Mouse (Mus musculus) kidney, adult 9 months (tissue): ENCODE data around the gene Olfr317.
"Not testable (repeated sequence)": the region's sequence is repeated elsewhere in the genome, so short reads cannot be mapped to it uniquely, and the experiment has no call there.

Experiments used
- DNase-seq: peaks from one replicate; pipeline ENCODE4 v3.0.0; 2022

Gene Olfr317

DNA sequence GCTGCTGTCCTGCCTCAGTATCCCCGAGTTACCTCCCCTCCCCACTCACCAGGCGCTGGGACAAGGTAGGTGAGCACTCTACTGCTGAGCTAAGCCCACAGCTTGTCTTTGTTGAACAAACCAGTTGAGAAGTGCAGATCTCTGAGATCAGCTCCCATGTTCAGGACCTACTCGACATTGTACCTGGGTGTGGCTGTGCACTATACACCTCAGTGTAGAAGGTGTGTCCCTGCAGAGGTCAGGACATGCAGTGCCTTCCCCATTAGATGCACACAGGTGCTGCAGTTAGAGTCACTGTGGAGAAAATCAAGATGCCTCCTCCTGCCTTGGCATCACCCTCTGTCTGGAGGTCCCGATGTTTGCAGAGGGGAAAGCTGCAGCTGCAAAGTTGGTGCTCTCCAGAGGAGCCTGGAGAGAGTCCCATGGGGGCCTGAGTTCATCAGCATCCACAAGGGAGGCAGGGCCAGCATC lies at the start of gene Olfr317:
Gene Olfr317 (minus strand): TSS at position 421 of the 471 bp plus-strand sequence.
- no peak for DNase-seq

DNA sequence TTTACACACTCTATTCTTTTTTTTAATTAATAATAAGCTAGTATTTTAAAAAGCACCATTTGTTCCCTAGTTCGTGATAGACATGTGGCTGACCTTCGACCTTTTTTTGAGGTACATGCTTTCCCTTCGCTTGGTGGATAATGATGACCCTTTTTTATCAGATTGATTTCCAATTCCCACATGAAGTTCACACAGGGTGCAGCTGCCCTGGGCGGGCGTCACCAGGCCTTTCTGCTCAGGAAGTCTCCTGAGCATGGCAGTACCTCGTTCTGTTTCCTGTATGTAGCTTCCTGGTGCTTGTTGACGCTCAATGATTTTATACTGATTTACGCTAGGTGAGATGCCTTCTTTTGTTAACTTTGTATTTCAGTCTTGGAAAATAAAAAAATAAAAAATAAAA lies 49.3 kb upstream of the Olfr317 start:
- DNase-seq, result no peak

DNA sequence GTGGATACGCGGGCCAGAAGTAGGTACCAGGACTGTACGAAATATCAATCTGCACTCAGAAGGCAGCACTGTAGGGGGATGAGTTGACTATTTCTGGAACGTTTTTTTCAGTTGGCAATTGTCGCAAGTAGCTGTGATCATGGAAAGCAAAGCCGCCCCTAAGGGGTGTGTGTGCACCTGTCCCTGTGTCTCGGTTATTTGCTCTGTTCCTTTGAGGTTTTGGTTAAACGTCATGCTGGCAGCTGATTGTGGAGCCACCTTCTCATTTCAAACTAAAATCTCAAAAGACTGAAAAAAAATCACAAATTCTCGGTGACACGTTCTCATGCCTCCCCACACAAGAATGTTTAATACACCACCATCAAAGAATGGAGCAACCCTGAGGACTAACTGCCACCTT lies 48.6 kb upstream of the Olfr317 start:
- no peak for DNase-seq

- DNase-seq, result no peak
Observed at GRCm38 (mm10) chr11:58784182-58784581, 45.2 kb upstream of the Olfr317 start.

- DNase-seq, result no peak
Observed at GRCm38 (mm10) chr11:58782480-58783089, 43.6 kb upstream of the Olfr317 start, which contains the start of gene Olfr314. Gene Olfr314, plus strand, starts transcription at chr11:58782952.

DNA sequence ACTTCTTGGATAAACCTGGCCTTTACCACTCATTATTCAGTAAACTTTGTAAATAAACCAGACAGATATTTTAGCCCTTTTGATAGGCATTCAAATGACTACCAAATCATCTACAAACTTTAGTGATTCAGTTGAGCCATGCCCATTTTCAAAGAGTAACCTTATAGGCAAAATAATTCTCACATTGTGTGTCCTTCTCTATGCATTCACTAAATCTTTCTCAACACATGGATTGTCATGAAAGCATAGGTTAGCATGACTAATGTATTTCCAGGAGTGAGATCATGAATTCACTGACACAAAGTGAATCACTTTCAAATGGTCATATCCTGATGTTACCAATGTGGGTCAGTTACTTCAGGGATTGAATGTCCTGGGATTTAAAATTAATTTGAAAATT lies 33.9 kb upstream of the Olfr317 start, which contains the start of gene Olfr315:
Gene Olfr315 (plus strand): TSS at position 301 of the 400 bp plus-strand sequence.
- DNase-seq, result no peak

- no peak for DNase-seq
Observed at GRCm38 (mm10) chr11:58752434-58752833, 13.4 kb upstream of the Olfr317 start, which contains the start of gene Olfr316. Gene Olfr316, plus strand, starts transcription at chr11:58752734.

GRCm38 (mm10) chr11:58751096-58751495 lies 12.1 kb upstream of the Olfr317 start:
- DNase-seq, result not testable (repeated sequence)

DNA sequence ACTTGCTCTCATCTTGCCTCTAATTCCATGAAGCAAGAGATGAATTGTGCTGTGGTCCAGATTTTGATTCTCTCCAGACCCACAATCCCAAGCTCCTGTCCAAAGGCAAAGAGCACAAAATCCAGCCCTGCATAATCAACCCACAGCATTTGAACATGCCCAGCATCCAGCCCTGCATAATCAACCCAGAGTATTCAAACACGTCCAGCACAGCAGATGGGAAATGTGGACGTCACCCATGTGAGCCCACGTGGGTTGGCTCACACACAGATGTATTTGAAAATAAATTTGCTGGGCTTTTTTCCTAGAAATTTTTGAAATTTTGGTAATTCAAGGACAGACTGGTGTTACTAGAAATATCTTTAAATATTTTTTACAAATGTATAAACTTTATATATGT lies 5.6 kb downstream of the Olfr317 start:
- DNase-seq, result no peak

DNA sequence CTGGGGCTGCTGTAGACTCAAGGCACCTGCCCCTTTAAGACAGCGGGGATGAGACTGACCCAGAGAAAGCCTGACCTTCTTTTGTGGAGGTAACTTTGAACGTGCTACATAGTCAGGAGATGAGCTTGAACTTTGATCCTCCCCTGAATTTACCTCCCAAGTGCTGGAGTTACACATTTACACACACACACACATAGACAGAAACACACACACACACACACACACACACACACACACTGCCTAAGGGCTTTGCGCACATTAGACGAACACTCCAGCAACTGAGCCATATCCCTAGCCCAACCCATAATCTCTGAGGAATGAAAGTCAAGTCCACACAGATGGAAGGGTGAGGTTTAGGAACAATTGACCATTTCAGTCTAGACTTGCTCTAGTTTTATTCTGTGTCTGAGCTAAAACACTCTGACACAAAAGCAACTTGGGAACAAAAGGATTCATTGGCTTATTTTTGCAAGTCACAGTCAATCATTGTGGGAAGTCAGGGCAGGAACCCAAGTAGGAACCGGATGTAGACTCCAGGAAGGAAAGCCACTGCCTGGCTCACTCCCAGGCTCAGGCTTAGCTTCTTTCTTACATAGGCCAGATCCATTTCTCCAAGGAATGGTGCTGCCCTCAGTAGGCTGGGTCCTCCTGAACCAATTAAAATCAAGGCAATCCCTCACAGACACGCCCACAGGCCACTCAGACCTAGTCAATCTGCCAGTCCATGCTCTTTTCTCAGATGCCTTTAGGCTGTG lies 10.9 kb downstream of the Olfr317 start:
- DNase-seq, result peak; percentile 81

GRCm38 (mm10) chr11:58723914-58724313 lies 15.1 kb downstream of the Olfr317 start, which contains the start of gene Olfr318:
Gene Olfr318, minus strand, starts transcription at chr11:58724014.
- no peak for DNase-seq

DNA sequence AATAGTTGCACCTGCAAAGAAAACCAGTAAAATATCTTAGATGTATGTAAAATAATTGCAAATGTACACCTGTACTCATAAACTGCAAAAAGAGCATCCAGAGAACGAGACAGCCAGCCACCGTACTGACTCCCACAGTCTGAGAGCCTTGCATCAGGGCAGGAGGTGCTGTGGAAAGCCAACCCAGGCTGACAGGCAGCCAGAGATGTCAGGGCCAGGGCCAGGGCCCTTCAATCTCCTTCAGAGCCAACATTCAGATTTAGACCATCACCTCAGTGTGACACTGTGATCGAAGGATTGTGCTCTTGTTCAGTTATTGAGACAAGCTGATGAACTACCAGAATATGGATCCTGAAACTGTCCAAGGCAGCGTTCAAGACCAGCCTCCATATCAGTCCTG lies 19.3 kb downstream of the Olfr317 start:
- no peak for DNase-seq

- DNase-seq, result not testable (repeated sequence)
Observed at GRCm38 (mm10) chr11:58717723-58718122, 21.3 kb downstream of the Olfr317 start.

- DNase-seq, result no peak
Observed at GRCm38 (mm10) chr11:58709086-58709485, 29.9 kb downstream of the Olfr317 start.

DNA sequence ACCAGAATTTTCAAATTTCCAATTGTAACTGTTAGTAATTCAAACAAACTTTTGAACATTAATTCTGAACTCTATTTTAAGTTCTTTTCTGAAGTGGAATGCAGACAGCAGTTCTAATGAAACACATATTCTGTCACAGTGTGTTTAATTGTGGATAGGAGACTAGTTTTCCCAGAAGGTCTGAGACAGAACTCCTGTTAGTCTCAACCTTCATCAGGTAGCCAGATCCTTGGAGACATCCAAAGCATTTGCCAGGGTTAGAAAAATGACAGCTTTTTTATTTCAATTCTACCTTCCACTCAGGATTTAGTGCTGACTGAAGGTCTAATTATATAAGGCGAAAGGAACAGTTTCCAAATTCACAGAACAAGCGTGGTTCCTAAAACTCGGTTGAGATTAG lies 40.1 kb downstream of the Olfr317 start, which contains the start of gene Olfr319:
Gene Olfr319 (plus strand): TSS at position 301 of the 400 bp plus-strand sequence.
- no peak for DNase-seq
